Mouse (Mus musculus) stomach, embryonic 16.5 days (tissue): ENCODE data around the gene Pde1a. TPM values are rescaled to one million over a fixed set of nuclear protein-coding genes. Genes with fewer than 3 reads are reported as not detected.
A peak's percentile ranks its signal among the peaks of the same experiment; 100 is the strongest.

ENCODE experiments used
- ATAC-seq: fragments of 200-750 bp; cut with Nextera tagmentation; 2 replicates; pipeline ENCODE4 v1.8.0; 2017; ENCODE audit warnings: moderate number of reproducible peaks, moderate TSS enrichment; ENCODE audit not compliant: insufficient read depth, low FRiP score
- H3K27ac ChIP-seq: fragments of 300-500 bp; sonication (generic); 2 replicates; pipeline ENCODE4 v1.5.1; 2014; ENCODE audit warnings: low read length
- H3K27me3 ChIP-seq: fragments of 300-500 bp; sonication (generic); 2 replicates; pipeline ENCODE4 v1.6.1; 2014; ENCODE audit warnings: low read length, control low read depth, mixed read lengths; ENCODE audit not compliant: control insufficient read depth, insufficient read depth
- H3K36me3 ChIP-seq: fragments of 300-500 bp; sonication (generic); 2 replicates; pipeline ENCODE4 v1.6.1; 2014; ENCODE audit warnings: low read length; ENCODE audit not compliant: control insufficient read depth, insufficient read depth
- H3K4me1 ChIP-seq: fragments of 300-500 bp; sonication (generic); 2 replicates; pipeline ENCODE4 v1.6.1; 2014; ENCODE audit warnings: low read length, control low read depth, mixed read lengths; ENCODE audit not compliant: control insufficient read depth, insufficient read depth
- H3K4me2 ChIP-seq: fragments of 300-500 bp; sonication (generic); 2 replicates; pipeline ENCODE4 v1.6.1; 2014; ENCODE audit warnings: low read depth, low read length, mixed read lengths
- H3K4me3 ChIP-seq: fragments of 300-500 bp; sonication (generic); replicated peaks from 2 replicates; pipeline ENCODE4 v1.5.1; 2014; ENCODE audit warnings: mild to moderate bottlenecking, low read length
- H3K9ac ChIP-seq: fragments of 300-500 bp; sonication (generic); 2 replicates; pipeline ENCODE4 v1.6.1; 2014; ENCODE audit warnings: low read length
- H3K9me3 ChIP-seq: fragments of 300-500 bp; sonication (generic); replicated peaks from 2 replicates; pipeline ENCODE4 v1.6.1; 2016; ENCODE audit warnings: low read length, control low read depth; ENCODE audit not compliant: control insufficient read depth
- WGBS: fragments of 180-500 bp; shearing (Covaris S2); extraction: QIAGEN DNeasy Blood & Tissue Kit; methylation state at CpG from one replicate; pipeline ENCODE4 v1.1.7; 2014; 5-methylcytosine and 5-hydroxymethylcytosine counted together
- polyA plus RNA-seq: library from polyadenylated mRNA; unstranded; fragments of >200 nt; fragmentation: Nextera tagmentation; extraction: Ambion mirVana; gene quantifications from 2 replicates; pipeline ENCODE4 v1.2.1, GENCODE M21; 2015

The Pde1a gene
- polyA plus RNA-seq, 1 experiment from 2014 or later: 37.7 TPM

DNA sequence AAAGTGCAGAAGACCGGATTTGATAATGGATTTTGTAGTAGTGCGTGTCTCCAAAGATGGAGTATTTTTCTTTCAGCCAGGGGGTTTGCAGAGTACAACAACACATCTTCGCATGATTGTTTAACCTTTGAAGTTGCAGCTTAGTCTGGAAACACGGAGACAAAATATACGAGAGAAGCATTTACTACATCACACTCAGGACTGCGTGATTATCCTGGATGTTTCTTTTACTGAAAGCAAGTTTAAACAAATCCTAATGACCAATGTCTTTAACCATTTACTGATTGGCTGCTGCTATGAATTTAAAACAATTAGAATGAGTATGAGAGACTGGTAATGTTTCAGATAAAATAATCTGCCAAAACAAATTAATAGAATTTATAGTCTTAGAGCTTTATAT, 290.2 kb downstream of the Pde1a start:
- Histone ChIP-seq H3K27me3 (no peaks in the 10 kb centered on the region), H3K4me3 (no peak overlapping the region), H3K9me3 (no peaks in the 10 kb centered on the region), H3K9ac (no peak overlapping the region), H3K27ac (no peak overlapping the region), H3K36me3 (no peaks in the 10 kb centered on the region), H3K4me2 (no peak overlapping the region), H3K4me1 (peaks cover 2% of the 10 kb centered on the region; the same call in 1 of the 2 replicates)
- peak; percentile 37; the same call in 1 of the 2 replicates for ATAC-seq
- 44% methylated on average over 6 of the region's 6 CpGs for WGBS

- H3K4me1 ChIP-seq: no peaks in the 10 kb centered on the region
- WGBS: 68% methylated on average over 4 of the region's 4 CpGs
- ATAC-seq: no peak
- no peaks in the 10 kb centered on the region for H3K9me3 ChIP-seq
- no peak overlapping the region for H3K4me3 ChIP-seq
- H3K27ac ChIP-seq: no peak overlapping the region
- H3K9ac ChIP-seq: no peak overlapping the region
- H3K36me3 ChIP-seq: no peaks in the 10 kb centered on the region
- H3K4me2 ChIP-seq: no peak overlapping the region
- H3K27me3 ChIP-seq: no peaks in the 10 kb centered on the region
Measured at GRCm38 (mm10) chr2:79825853-79826252, 303.4 kb downstream of the Pde1a start.

DNA sequence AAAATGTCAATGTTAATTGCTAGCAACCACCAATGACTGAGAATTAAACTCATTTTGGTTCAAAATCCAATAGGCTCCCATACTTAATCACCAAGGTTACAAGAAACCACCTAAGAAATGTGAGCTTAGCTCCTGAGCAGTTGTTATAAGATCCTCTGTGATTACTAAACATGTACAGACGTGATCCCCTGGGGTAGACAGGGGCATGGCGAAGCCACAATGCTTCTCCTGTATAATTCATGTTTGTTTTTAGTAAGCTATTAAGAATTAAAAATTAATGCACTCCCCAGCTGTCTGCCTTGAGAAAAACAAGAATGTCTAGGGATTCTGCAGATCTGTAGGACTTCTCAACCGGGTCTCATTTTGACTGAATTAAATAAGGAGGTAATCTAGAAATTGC, 309.7 kb downstream of the Pde1a start:
- WGBS: 62% methylated on average over 3 of the region's 3 CpGs

DNA sequence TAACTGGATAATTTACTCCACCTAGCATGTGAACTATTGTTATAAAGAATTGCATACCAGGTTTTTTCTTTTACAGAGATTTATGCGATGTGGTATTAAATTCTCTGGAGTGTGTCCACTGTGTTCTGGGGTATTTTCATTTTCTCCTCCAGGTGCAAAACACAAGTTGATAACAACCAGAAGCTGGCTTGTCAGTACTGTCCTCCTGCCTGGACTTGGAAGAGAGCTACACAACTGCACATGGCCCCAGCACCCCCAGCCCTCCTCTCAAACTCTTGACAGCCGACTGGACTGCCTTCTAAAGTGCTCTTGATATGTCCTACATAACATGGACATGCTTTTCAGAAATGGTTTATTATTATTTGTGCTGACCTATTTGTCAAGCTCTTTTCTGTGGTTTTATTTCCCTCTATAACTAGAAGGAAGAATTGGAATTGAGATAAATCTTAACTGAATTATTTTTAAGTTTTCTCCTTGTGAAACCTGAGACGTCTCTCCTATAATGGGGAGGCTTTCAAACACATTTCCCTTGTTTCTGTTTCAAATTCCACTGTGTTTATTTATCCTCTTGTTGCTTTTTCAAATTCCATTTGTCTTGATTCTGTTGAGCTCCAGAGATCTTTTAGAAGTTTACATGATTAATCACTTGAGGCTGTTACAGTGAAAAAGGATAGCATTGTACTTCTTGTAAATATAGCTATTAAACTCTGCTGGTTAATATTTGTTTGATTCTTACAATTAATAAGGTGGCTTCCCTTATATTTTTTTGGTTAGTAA, 313.4 kb downstream of the Pde1a start:
- no peak overlapping the region for H3K27ac ChIP-seq
- no peaks in the 10 kb centered on the region for H3K9me3 ChIP-seq
- 0 out of 2 replicates have a peak, but pooled peaks cover 3% of the 10 kb centered on the region for H3K4me1 ChIP-seq
- no peak overlapping the region for H3K9ac ChIP-seq
- no peaks in the 10 kb centered on the region for H3K27me3 ChIP-seq
- no peaks in the 10 kb centered on the region for H3K36me3 ChIP-seq
- H3K4me2 ChIP-seq: no peak overlapping the region
- 27% methylated on average over 3 of the region's 3 CpGs for WGBS
- no peak overlapping the region for H3K4me3 ChIP-seq
- peak; percentile 72; the same call in 1 of the 2 replicates for ATAC-seq

More for the DNA sequence above, 309.7 kb downstream of the Pde1a start:
- no peak for ATAC-seq
- Histone ChIP-seq H3K4me1 (0 out of 2 replicates have a peak, but pooled peaks cover 3% of the 10 kb centered on the region), H3K9me3 (no peaks in the 10 kb centered on the region), H3K36me3 (no peaks in the 10 kb centered on the region), H3K9ac (no peak overlapping the region), H3K4me2 (no peak overlapping the region), H3K27ac (no peak overlapping the region), H3K27me3 (no peaks in the 10 kb centered on the region), H3K4me3 (no peak overlapping the region)

DNA sequence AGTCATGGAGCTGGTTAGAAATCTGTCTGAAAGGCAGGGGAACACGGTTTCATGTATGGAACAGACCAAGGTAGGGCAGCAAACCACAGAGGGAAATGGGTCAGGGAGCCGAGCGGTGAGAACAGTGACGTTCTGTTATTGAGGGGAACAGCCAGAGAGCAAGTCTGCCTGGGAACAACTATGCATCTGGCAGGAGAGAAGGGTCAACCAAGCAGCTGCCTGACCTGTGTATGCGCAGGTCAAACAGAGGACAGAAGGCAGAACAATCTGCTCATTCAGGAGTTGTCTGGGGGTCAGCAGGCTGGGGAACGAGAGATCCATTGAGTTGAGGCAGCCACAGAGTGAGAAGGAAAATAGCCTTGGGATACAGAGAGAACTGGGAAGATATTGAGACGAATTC, 330.6 kb downstream of the Pde1a start:
- no peaks in the 10 kb centered on the region for H3K36me3 ChIP-seq
- H3K4me3 ChIP-seq: no peak overlapping the region
- H3K9me3 ChIP-seq: no peaks in the 10 kb centered on the region
- no peaks in the 10 kb centered on the region for H3K27me3 ChIP-seq
- no peak overlapping the region for H3K9ac ChIP-seq
- no peak overlapping the region for H3K27ac ChIP-seq
- no peaks in the 10 kb centered on the region for H3K4me1 ChIP-seq
- no peak for ATAC-seq
- WGBS: 40% methylated on average over 7 of the region's 7 CpGs
- no peak overlapping the region for H3K4me2 ChIP-seq

- no peaks in the 10 kb centered on the region for H3K36me3 ChIP-seq
- ATAC-seq: no peak
- no peaks in the 10 kb centered on the region for H3K27me3 ChIP-seq
- no peak overlapping the region for H3K4me3 ChIP-seq
- no peak overlapping the region for H3K4me2 ChIP-seq
- no peak overlapping the region for H3K27ac ChIP-seq
- no peaks in the 10 kb centered on the region for H3K9me3 ChIP-seq
- WGBS: 70% methylated on average over 2 of the region's 2 CpGs
- no peaks in the 10 kb centered on the region for H3K4me1 ChIP-seq
- H3K9ac ChIP-seq: no peak overlapping the region
Measured at GRCm38 (mm10) chr2:79797444-79797843, 331.8 kb downstream of the Pde1a start.

- no peak overlapping the region for H3K27ac ChIP-seq
- H3K9me3 ChIP-seq: no peaks in the 10 kb centered on the region
- no peaks in the 10 kb centered on the region for H3K36me3 ChIP-seq
- WGBS: 45% methylated on average over 2 of the region's 2 CpGs
- no peak overlapping the region for H3K4me3 ChIP-seq
- H3K4me1 ChIP-seq: no peaks in the 10 kb centered on the region
- H3K9ac ChIP-seq: no peak overlapping the region
- no peaks in the 10 kb centered on the region for H3K27me3 ChIP-seq
- no peak overlapping the region for H3K4me2 ChIP-seq
- ATAC-seq: no peak
Measured at GRCm38 (mm10) chr2:79793186-79793585, 336.1 kb downstream of the Pde1a start.

DNA sequence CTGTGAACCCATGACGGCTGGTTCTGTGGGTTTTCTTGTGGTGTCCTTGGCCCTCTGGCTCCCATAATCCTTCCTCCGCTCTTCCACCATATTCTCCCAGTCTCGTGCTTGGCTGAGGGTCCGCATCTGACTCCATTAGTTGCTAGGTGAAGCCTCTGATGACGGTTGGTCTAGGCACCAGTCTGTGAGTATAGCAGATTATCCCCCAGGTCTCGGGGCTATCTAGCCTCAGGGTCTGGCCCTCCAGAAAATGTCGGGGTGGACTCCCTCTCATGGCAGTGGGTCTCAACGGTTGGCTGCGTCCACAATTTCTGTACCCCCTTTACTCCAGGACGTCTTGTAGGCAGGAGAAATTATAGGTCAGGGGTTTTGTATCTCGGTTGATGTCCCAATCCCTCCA, 342.8 kb downstream of the Pde1a start:
- Histone ChIP-seq H3K9me3 (no peaks in the 10 kb centered on the region), H3K4me2 (no peak overlapping the region), H3K4me1 (peaks cover 7% of the 10 kb centered on the region; the same call in 1 of the 2 replicates), H3K36me3 (no peaks in the 10 kb centered on the region), H3K4me3 (no peak overlapping the region), H3K9ac (no peak overlapping the region), H3K27ac (peak overlapping the region; percentile 91), H3K27me3 (no peaks in the 10 kb centered on the region)
- WGBS: 89% methylated on average over 11 of the region's 11 CpGs
- ATAC-seq: no peak

DNA sequence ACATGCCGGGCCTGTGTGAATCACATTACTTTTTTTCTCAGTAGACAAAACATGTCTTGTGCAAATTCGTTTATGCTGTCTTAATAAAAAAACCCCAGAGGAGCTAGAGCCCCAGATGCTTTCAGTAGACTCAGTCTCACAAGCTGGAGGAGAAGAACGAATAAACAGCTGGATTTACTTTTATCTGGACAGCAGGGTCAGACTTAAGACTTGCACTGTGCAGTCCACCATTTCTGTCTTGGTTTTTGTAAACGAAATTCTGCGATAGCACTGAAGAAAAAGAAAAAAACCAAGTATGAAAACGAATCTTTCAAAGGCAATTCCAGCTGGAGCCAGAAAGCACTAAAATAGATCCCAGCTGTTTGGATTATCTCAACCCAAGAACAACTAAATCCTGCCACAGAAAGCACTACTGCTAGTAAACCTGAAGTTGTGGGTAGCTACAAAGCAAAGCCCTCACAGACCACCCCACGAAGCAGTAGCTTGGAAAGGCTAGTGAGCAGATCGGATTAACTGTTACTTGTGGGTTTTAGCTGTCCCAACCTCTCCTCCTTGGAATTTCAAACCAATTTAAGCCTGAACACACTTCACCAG, 343.6 kb downstream of the Pde1a start:
- peak overlapping the region; percentile 28 for H3K4me2 ChIP-seq
- peak; percentile 92 for ATAC-seq
- H3K9me3 ChIP-seq: no peaks in the 10 kb centered on the region
- H3K9ac ChIP-seq: no peak overlapping the region
- H3K36me3 ChIP-seq: no peaks in the 10 kb centered on the region
- peak overlapping the region; percentile 91 for H3K27ac ChIP-seq
- 25% methylated on average over 8 of the region's 8 CpGs for WGBS
- H3K4me3 ChIP-seq: no peak overlapping the region
- no peaks in the 10 kb centered on the region for H3K27me3 ChIP-seq
- H3K4me1 ChIP-seq: peaks cover 7% of the 10 kb centered on the region; the same call in 1 of the 2 replicates
